In the genomic region with DNA sequence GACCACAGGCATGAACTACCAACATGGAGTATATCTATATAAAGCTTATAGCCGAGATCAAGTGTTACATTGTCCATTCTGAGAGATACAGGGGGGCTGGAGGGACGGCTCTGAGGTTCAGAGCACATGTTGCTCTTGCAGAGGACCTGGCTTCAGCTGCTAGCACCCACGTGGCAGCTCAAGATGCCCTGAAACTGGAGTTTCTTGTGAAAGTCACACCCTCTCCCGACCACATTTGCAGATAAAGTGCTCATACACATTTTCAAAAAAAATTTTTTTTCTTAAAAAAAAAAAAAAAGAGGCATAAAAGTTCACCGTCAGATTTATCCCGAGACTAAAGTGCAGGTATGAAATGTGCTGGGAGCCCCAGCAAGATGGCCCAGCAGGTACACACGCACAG, we compare ENCODE assay signal across 17 mouse cellular contexts.
"Had no signal": no experiment of that assay in that cellular context is flagged by ENCODE, and none has a peak within 500 bp of the region (broad histone marks: within the 10 kb centered on the region; RNA-seq: fewer than 3 reads in every experiment).

No protein-coding gene starts in this region.

- H3K36me3 ChIP-seq: stomach, embryonic 15.5 days had no signal

- H3K4me3 ChIP-seq: midbrain, embryonic 13.5 days; midbrain, embryonic 15.5 days; neural tube, embryonic 12.5 days; stomach, embryonic 15.5 days had no signal

- H3K4me2 ChIP-seq: midbrain, embryonic 11.5 days; midbrain, embryonic 13.5 days; midbrain, embryonic 15.5 days; neural tube, embryonic 12.5 days; stomach, embryonic 15.5 days had no signal

- H3K9me3 ChIP-seq: megakaryocyte, embryonic 14.5 days; midbrain, embryonic 13.5 days; midbrain, embryonic 15.5 days; neural tube, embryonic 12.5 days; stomach, embryonic 15.5 days had no signal

- H3K27me3 ChIP-seq: megakaryocyte, embryonic 14.5 days; midbrain, embryonic 13.5 days; midbrain, embryonic 15.5 days; neural tube, embryonic 12.5 days; stomach, embryonic 15.5 days had no signal

- ATAC-seq: midbrain, embryonic 13.5 days; midbrain, embryonic 15.5 days had no signal

- DNase-seq: lung, adult 18-20 months; lung, embryonic 14.5 days; lung, postnatal 14 days; lung, postnatal 36 days; right cerebral cortex, postnatal 14 days; spleen, adult 18-20 months; thymus, adult 2 months; thymus, postnatal 25 days; thymus, postnatal 4 days had no signal

- H3K27ac ChIP-seq: macrophage; midbrain, embryonic 13.5 days; midbrain, embryonic 15.5 days; neural tube, embryonic 12.5 days; stomach, embryonic 15.5 days; stomach, postnatal 0 days had no signal

- H3K9ac ChIP-seq: lung, embryonic 14.5 days; midbrain, embryonic 13.5 days; midbrain, embryonic 15.5 days; neural tube, embryonic 12.5 days; stomach, embryonic 15.5 days had no signal

- H3K4me1 ChIP-seq: midbrain, embryonic 13.5 days; midbrain, embryonic 15.5 days; neural tube, embryonic 12.5 days; stomach, embryonic 15.5 days had no signal
